Mouse (Mus musculus) thymus, postnatal 4 days (tissue): Measurements from ENCODE around the gene Ercc2.

ENCODE experiments used
- DNase-seq: peaks from one replicate; pipeline ENCODE4 v3.0.0; 2021

Ercc2 gene

GRCm38 (mm10) chr7:19381377-19382165, at the start of gene Ercc2:
Gene Ercc2, plus strand, starts transcription at chr7:19382010.
- DNase-seq = peak; percentile 99

- peak; percentile 71 for DNase-seq
Observed at GRCm38 (mm10) chr7:19332709-19333352, 49.0 kb upstream of the Ercc2 start.

- no peak for DNase-seq
Observed at GRCm38 (mm10) chr7:19335583-19335982, 46.2 kb upstream of the Ercc2 start.

- DNase-seq = no peak
Observed at GRCm38 (mm10) chr7:19337122-19337521, 44.7 kb upstream of the Ercc2 start.

GRCm38 (mm10) chr7:19338060-19338459, 43.8 kb upstream of the Ercc2 start:
- no peak for DNase-seq

- DNase-seq = no peak
Observed at GRCm38 (mm10) chr7:19338596-19338995, 43.2 kb upstream of the Ercc2 start.

GRCm38 (mm10) chr7:19341250-19341649, 40.6 kb upstream of the Ercc2 start:
- DNase-seq = no peak

GRCm38 (mm10) chr7:19341761-19342409, 39.9 kb upstream of the Ercc2 start:
- DNase-seq = no peak

- peak; percentile 87 for DNase-seq
Observed at GRCm38 (mm10) chr7:19342481-19343027, 39.3 kb upstream of the Ercc2 start.

GRCm38 (mm10) chr7:19343210-19343808, 38.5 kb upstream of the Ercc2 start:
- peak; percentile 87 for DNase-seq

GRCm38 (mm10) chr7:19344237-19344847, 37.5 kb upstream of the Ercc2 start, which contains the start of gene Ercc1:
Gene Ercc1, plus strand, starts transcription at chr7:19344778.
- DNase-seq = peak; percentile 36

- DNase-seq = peak; percentile 99
Observed at GRCm38 (mm10) chr7:19344938-19345471, 36.8 kb upstream of the Ercc2 start.

GRCm38 (mm10) chr7:19349188-19349915, 32.5 kb upstream of the Ercc2 start:
- no peak for DNase-seq

GRCm38 (mm10) chr7:19350221-19350620, 31.6 kb upstream of the Ercc2 start:
- DNase-seq = no peak

GRCm38 (mm10) chr7:19354991-19355390, 26.8 kb upstream of the Ercc2 start:
- DNase-seq = no peak

- no peak for DNase-seq
Observed at GRCm38 (mm10) chr7:19356311-19356710, 25.5 kb upstream of the Ercc2 start.

- DNase-seq = no peak
Observed at GRCm38 (mm10) chr7:19357381-19358375, 24.1 kb upstream of the Ercc2 start.

- DNase-seq = no peak
Observed at GRCm38 (mm10) chr7:19358634-19359033, 23.2 kb upstream of the Ercc2 start.

- peak; percentile 88 for DNase-seq
Observed at GRCm38 (mm10) chr7:19359299-19359891, 22.4 kb upstream of the Ercc2 start, which contains the start of the genes Cd3eap and Ppp1r13l. Gene Cd3eap, minus strand, starts transcription at chr7:19359483. Gene Ppp1r13l, plus strand, starts transcription at chr7:19359749.
